Mouse (Mus musculus) kidney, postnatal 4 days (tissue): Measurements from ENCODE around the gene Mcf2l.

Source experiments
- DNase-seq, 2 experiments: peaks; one replicate each; pipeline ENCODE4 v3.0.0; 2021; ENCODE audit warnings: mixed read lengths in 2 of 2

The Mcf2l gene

GRCm38 (mm10) chr8:12874971-12875370 is 1.4 kb downstream of the Mcf2l start:
- peak in 1 of 2 experiments; percentile 29 for DNase-seq

- no peak for DNase-seq
These were observed 3.5 kb downstream of the Mcf2l start for GRCm38 (mm10) chr8:12877126-12877525.

- no peak for DNase-seq
These were observed 6.6 kb downstream of the Mcf2l start for GRCm38 (mm10) chr8:12880163-12880562.

GRCm38 (mm10) chr8:12883051-12884004 is 9.7 kb downstream of the Mcf2l start:
- DNase-seq, result no peak

- DNase-seq, result no peak
These were observed 14.3 kb downstream of the Mcf2l start for GRCm38 (mm10) chr8:12887772-12888435.

GRCm38 (mm10) chr8:12889046-12889598 is 15.5 kb downstream of the Mcf2l start:
- DNase-seq, result no peak

- DNase-seq, result no peak
These were observed 19.4 kb downstream of the Mcf2l start for GRCm38 (mm10) chr8:12892882-12893446.

GRCm38 (mm10) chr8:12893797-12894578 is 20.4 kb downstream of the Mcf2l start:
- no peak for DNase-seq

- no peak for DNase-seq
These were observed 21.4 kb downstream of the Mcf2l start for GRCm38 (mm10) chr8:12894783-12895534.

GRCm38 (mm10) chr8:12895535-12896150 is 22.0 kb downstream of the Mcf2l start:
- peak in 1 of 2 experiments; percentile 55 for DNase-seq

- peak; percentile 65 to 74 for DNase-seq
These were observed 23.1 kb downstream of the Mcf2l start for GRCm38 (mm10) chr8:12896494-12897373.

- peak in 1 of 2 experiments; percentile 38 for DNase-seq
These were observed 24.2 kb downstream of the Mcf2l start for GRCm38 (mm10) chr8:12897815-12898214.

GRCm38 (mm10) chr8:12903790-12904415 is 30.3 kb downstream of the Mcf2l start:
- no peak for DNase-seq

- DNase-seq, result no peak
These were observed 31.5 kb downstream of the Mcf2l start for GRCm38 (mm10) chr8:12905122-12905521.

- DNase-seq, result peak in 1 of 2 experiments; percentile 28
These were observed 32.2 kb downstream of the Mcf2l start for GRCm38 (mm10) chr8:12905599-12906321.

GRCm38 (mm10) chr8:12906597-12906996 is 33.0 kb downstream of the Mcf2l start:
- DNase-seq, result no peak

GRCm38 (mm10) chr8:12907730-12908129 is 34.1 kb downstream of the Mcf2l start:
- DNase-seq, result no peak

- DNase-seq, result peak; percentile 41 to 61
These were observed 38.4 kb downstream of the Mcf2l start for GRCm38 (mm10) chr8:12912011-12912410.
